Mouse (Mus musculus) myocyte (in vitro differentiated cells): Measurements from ENCODE around the gene Synpo2. TPM values are rescaled to one million over a fixed set of nuclear protein-coding genes. Genes with fewer than 3 reads are reported as not detected.

Experiments used
- H3K27me3 ChIP-seq: one replicate; pipeline ENCODE4 v1.6.1; 2011; ENCODE audit not compliant: control insufficient read depth, insufficient read depth, insufficient read length
- H3K36me3 ChIP-seq: one replicate; pipeline ENCODE4 v1.6.1; 2011; ENCODE audit not compliant: control insufficient read depth, insufficient read depth
- H3K4me2 ChIP-seq: one replicate; pipeline ENCODE4 v1.6.1; 2011; ENCODE audit warnings: low read depth, control low read depth
- H3K4me3 ChIP-seq: one replicate; pipeline ENCODE4 v1.5.1; 2011; ENCODE audit warnings: mild to moderate bottlenecking, control low read depth, moderate library complexity
- H3K79me2 ChIP-seq: one replicate; pipeline ENCODE4 v1.6.1; 2011; ENCODE audit not compliant: control insufficient read depth, insufficient read depth
- H3ac ChIP-seq: one replicate; pipeline ENCODE4 v1.6.1; 2011; ENCODE audit not compliant: control insufficient read depth, insufficient read length
- CEBPB ChIP-seq: IDR thresholded peaks from 2 replicates; pipeline ENCODE4 v1.6.1; 2011; ENCODE audit warnings: mild to moderate bottlenecking, moderate library complexity; ENCODE audit not compliant: poor library complexity, insufficient read depth, severe bottlenecking
- E2F4 ChIP-seq: IDR thresholded peaks from one replicate; pipeline ENCODE4 v1.6.1; 2011; ENCODE audit warnings: mild to moderate bottlenecking, control low read depth, moderate library complexity; ENCODE audit not compliant: insufficient read depth
- MAX ChIP-seq: IDR thresholded peaks from one replicate; pipeline ENCODE4 v1.6.1; 2011; ENCODE audit warnings: low read depth, mild to moderate bottlenecking, control low read depth
- MYOD1 ChIP-seq, 3 experiments: IDR thresholded peaks; one replicate each; pipeline ENCODE4 v1.6.1; 2011; ENCODE audit warnings: control low read depth in 2 of 3, low read depth in 2 of 3, mild to moderate bottlenecking in 2 of 3, moderate library complexity in 1 of 3; ENCODE audit not compliant: insufficient read length in 2 of 3, control insufficient read depth in 1 of 3
- MYOG ChIP-seq, 3 experiments: IDR thresholded peaks; one replicate each; pipeline ENCODE4 v1.6.1; 2011; ENCODE audit warnings: control low read depth in 2 of 3, low read depth in 2 of 3, mild to moderate bottlenecking in 2 of 3; ENCODE audit not compliant: insufficient read length in 2 of 3, control insufficient read depth in 1 of 3, insufficient read depth in 1 of 3
- POLR2A ChIP-seq: IDR thresholded peaks from one replicate; pipeline ENCODE4 v1.6.1; 2011; ENCODE audit warnings: low read depth, mild to moderate bottlenecking, control low read depth, moderate library complexity; ENCODE audit not compliant: insufficient read length
- POLR2AphosphoS2 ChIP-seq: IDR thresholded peaks from one replicate; pipeline ENCODE4 v1.6.1; 2011; ENCODE audit warnings: low read depth, control low read depth; ENCODE audit not compliant: insufficient read length
- REST ChIP-seq: IDR thresholded peaks from one replicate; pipeline ENCODE4 v1.6.1; 2011; ENCODE audit warnings: mild to moderate bottlenecking, control low read depth, moderate library complexity; ENCODE audit not compliant: insufficient read depth, insufficient read length
- SRF ChIP-seq: IDR thresholded peaks from one replicate; pipeline ENCODE4 v1.6.1; 2011; ENCODE audit warnings: low read depth; ENCODE audit not compliant: control insufficient read depth, insufficient read length
- TCF12 ChIP-seq: IDR thresholded peaks from one replicate; pipeline ENCODE4 v1.6.1; 2011; ENCODE audit warnings: mild to moderate bottlenecking, control low read depth; ENCODE audit not compliant: poor library complexity, insufficient read depth, severe bottlenecking
- TCF3 ChIP-seq: IDR thresholded peaks from one replicate; pipeline ENCODE4 v1.6.1; 2011; ENCODE audit warnings: low read depth, control low read depth; ENCODE audit not compliant: insufficient read length
- USF1 ChIP-seq: IDR thresholded peaks from one replicate; pipeline ENCODE4 v1.6.1; 2011; ENCODE audit warnings: low read depth, mild to moderate bottlenecking, control low read depth, moderate library complexity
- polyA plus RNA-seq: library from polyadenylated mRNA; unstranded; fragments of >200 nt; fragmentation: generic; extraction: Trizol; gene quantifications from one replicate; pipeline ENCODE4 v1.2.1, GENCODE M21; 2012; ENCODE audit warnings: missing spikeins

The Synpo2 gene
- polyA plus RNA-seq, 1 experiment, result 24.4 TPM

GRCm38 (mm10) chr3:123075759-123076158 is 160.2 kb downstream of the Synpo2 start:
- no peak overlapping the region for H3K4me2 ChIP-seq
- no peak overlapping the region for H3K4me3 ChIP-seq
- H3K36me3 ChIP-seq, result no peaks in the 10 kb centered on the region
- TF ChIP-seq TCF12 (no peak), USF1 (no peak), MAX (no peak), E2F4 (no peak), TCF3 (no peak), REST (no peak), POLR2A (no peak), MYOG (IDR thresholded peaks at IDR 0.05; ENCODE audit: control insufficient read depth in 1 of 3, insufficient read depth in 1 of 3, insufficient read length in 2 of 3, low read depth in 2 of 3) (no peak), MYOD1 (IDR thresholded peaks at IDR 0.05; ENCODE audit: control insufficient read depth in 1 of 3, insufficient read length in 2 of 3, low read depth in 2 of 3) (no peak), CEBPB (no peak), POLR2AphosphoS2 (no peak), SRF (no peak)
- no peak overlapping the region for H3ac ChIP-seq
- H3K79me2 ChIP-seq, result no peaks in the 10 kb centered on the region
- H3K27me3 ChIP-seq, result no peaks in the 10 kb centered on the region

DNA sequence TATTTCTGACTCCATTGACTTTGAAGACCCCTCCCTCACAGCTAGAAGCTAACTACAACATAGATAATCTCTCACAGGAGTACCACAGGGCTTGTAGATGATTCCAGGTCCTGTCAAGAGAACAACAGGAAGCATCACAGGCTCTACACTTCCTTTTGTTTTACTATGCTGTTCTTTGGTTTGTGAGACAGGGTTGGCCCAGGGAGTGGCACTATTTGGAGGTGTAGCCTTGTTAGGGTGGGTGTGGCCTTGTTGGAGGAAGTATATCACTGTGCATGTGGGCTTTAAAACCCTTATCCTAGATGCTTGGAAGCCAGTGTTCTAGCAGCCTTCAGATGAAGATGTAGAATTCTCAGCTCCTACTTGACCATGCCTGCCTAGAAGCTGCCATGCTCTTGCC is 160.9 kb downstream of the Synpo2 start:
- Histone ChIP-seq H3ac (no peak overlapping the region), H3K4me2 (no peak overlapping the region), H3K27me3 (no peaks in the 10 kb centered on the region), H3K4me3 (no peak overlapping the region), H3K36me3 (no peaks in the 10 kb centered on the region), H3K79me2 (no peaks in the 10 kb centered on the region)
- TF ChIP-seq TCF12, result no peak

- Histone ChIP-seq H3ac (no peak overlapping the region), H3K79me2 (no peaks in the 10 kb centered on the region), H3K4me2 (no peak overlapping the region), H3K36me3 (no peaks in the 10 kb centered on the region), H3K27me3 (no peaks in the 10 kb centered on the region), H3K4me3 (no peak overlapping the region)
- TF ChIP-seq MAX (no peak), E2F4 (no peak), USF1 (no peak), POLR2AphosphoS2 (no peak), MYOG (IDR thresholded peaks at IDR 0.05; ENCODE audit: control insufficient read depth in 1 of 3, insufficient read depth in 1 of 3, insufficient read length in 2 of 3, low read depth in 2 of 3) (no peak), TCF12 (no peak), SRF (no peak), POLR2A (no peak), CEBPB (no peak), REST (no peak), MYOD1 (IDR thresholded peaks at IDR 0.05; ENCODE audit: control insufficient read depth in 1 of 3, insufficient read length in 2 of 3, low read depth in 2 of 3) (no peak), TCF3 (no peak)
Measured at GRCm38 (mm10) chr3:123073351-123073750, 162.6 kb downstream of the Synpo2 start.

- H3K4me2 ChIP-seq, result no peak overlapping the region
- H3K79me2 ChIP-seq, result no peaks in the 10 kb centered on the region
- H3K27me3 ChIP-seq, result no peaks in the 10 kb centered on the region
- TF ChIP-seq MAX, result no peak
- no peak for TF ChIP-seq TCF12
- no peak for TF ChIP-seq USF1
- TF ChIP-seq MYOG (IDR thresholded peaks at IDR 0.05; ENCODE audit: control insufficient read depth in 1 of 3, insufficient read depth in 1 of 3, insufficient read length in 2 of 3, low read depth in 2 of 3), result no peak
- TF ChIP-seq MYOD1 (IDR thresholded peaks at IDR 0.05; ENCODE audit: control insufficient read depth in 1 of 3, insufficient read length in 2 of 3, low read depth in 2 of 3), result no peak
- TF ChIP-seq REST, result no peak
- no peak overlapping the region for H3K4me3 ChIP-seq
- no peaks in the 10 kb centered on the region for H3K36me3 ChIP-seq
- H3ac ChIP-seq, result no peak overlapping the region
Measured at GRCm38 (mm10) chr3:123072472-123072871, 163.5 kb downstream of the Synpo2 start.

DNA sequence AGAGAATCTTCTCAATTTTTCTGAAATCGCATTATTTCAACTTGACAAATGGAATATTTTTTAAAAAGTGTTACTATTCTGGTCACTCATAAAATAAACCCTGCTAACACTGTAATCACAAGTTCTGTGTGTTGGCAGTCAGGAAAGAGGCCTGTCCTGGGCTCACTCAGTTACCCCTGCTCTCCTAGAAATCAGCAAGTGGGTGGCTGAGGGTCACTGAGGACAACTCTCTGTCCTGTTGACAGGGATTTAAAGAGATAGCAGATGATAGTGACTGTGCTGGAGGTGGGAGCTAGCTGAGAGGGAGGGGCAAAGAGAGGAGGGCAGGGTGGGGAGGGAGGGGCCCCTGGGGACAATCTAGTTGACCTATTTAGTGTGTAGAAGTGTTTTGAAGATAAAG is 165.0 kb downstream of the Synpo2 start:
- no peaks in the 10 kb centered on the region for H3K79me2 ChIP-seq
- no peak for TF ChIP-seq REST
- no peak for TF ChIP-seq CEBPB
- no peak for TF ChIP-seq MYOD1 (IDR thresholded peaks at IDR 0.05; ENCODE audit: control insufficient read depth in 1 of 3, insufficient read length in 2 of 3, low read depth in 2 of 3)
- TF ChIP-seq USF1, result no peak
- no peak for TF ChIP-seq MYOG (IDR thresholded peaks at IDR 0.05; ENCODE audit: control insufficient read depth in 1 of 3, insufficient read depth in 1 of 3, insufficient read length in 2 of 3, low read depth in 2 of 3)
- TF ChIP-seq POLR2A, result no peak
- no peak for TF ChIP-seq MAX
- no peak for TF ChIP-seq E2F4
- TF ChIP-seq TCF12, result no peak
- TF ChIP-seq TCF3, result no peak
- TF ChIP-seq POLR2AphosphoS2, result no peak
- TF ChIP-seq SRF, result no peak

More for the DNA sequence above, 165.0 kb downstream of the Synpo2 start:
- H3K36me3 ChIP-seq, result no peaks in the 10 kb centered on the region
- H3ac ChIP-seq, result no peak overlapping the region
- H3K4me3 ChIP-seq, result no peak overlapping the region
- no peak overlapping the region for H3K4me2 ChIP-seq
- no peaks in the 10 kb centered on the region for H3K27me3 ChIP-seq
